Mouse (Mus musculus) adrenal gland, postnatal 25 days (tissue): ENCODE results near the gene Dusp8. TPM values are rescaled to one million over a fixed set of nuclear protein-coding genes. Genes with fewer than 3 reads are reported as not detected.

Source experiments
- DNase-seq: peaks from one replicate; pipeline ENCODE4 v3.0.0; 2021; ENCODE audit warnings: mixed read lengths
- total RNA-seq: library from RNA; stranded (reverse); gene quantifications from 2 replicates; pipeline ENCODE4 v1.2.3, GENCODE M21; 2021

The Dusp8 gene
- total RNA-seq, 1 experiment from 2014 or later, result 3.9 TPM

DNA sequence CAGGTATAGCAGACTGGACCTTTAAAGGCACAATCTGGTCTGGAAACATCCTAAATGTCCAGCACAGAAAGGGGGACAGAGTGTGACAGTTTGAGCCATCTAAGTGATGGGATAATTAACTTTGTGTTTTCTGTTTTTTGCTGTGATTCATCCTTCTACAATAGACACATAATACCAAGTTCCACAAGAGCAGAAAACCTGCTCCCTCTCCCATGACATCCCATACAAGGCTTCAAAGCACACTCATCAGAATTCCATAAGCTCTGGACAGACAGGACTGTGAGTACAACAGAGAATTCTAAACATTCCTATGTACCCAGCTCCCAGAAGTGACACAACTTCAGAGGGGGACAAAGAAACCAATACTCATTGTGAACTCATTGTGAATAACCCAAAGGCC lies 45.1 kb downstream of the Dusp8 start:
- DNase-seq, result no peak

DNA sequence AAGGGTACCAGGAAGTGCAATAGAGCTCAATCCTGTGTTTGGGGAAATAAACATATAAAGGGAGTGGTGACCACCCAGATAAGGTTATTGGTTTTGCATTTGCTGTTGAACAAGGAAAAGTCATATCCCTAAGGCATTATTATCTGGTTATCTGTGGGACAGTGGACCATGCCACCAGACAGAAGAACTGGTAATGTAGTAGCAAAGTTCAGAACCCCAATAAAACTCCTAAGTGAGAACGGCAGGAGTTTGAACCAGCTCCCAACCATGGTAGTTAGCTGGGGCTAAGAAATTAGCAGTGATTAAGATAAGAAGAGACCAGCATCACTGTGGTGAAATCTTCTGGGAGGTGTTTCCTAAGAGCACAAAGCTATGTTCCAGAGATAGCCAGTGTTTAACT lies 49.7 kb downstream of the Dusp8 start:
- DNase-seq, result no peak

DNA sequence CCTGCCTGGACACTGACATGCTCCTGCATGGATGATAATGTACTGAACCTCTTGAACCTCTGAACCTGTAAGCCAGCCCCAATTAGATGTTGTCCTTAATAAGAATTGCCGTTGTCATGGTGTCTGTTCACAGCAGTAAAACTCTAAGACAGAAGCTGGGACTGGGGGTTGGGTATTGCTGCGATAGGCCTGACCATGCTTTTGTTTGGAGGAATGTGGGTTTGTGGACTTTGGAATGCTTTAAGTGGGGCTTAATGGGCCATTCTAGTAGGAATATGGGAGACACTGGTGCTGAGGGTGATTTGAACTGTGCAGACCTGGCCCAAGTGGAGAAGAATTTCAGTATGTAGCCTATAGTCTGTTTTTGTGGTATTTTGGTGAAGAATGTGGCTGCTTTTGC lies 50.3 kb downstream of the Dusp8 start:
- DNase-seq, result no peak

DNA sequence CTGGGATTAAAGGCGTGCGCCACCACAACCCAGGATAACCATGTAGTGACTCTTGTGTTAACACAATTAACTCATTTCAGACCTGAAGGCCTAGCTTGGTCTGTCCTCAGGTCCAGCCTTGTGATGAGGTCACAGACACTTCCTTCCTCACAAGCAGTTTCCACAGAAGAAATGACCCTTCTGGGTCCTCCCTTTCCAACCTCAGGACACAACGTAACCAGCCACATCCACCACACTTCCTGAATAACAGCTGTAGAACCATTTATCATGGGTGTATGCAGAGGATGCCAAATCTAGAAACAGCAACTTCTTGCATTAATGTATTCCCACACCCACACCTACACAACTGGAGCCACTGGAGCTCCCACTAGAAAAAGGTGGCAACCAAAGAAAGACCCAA lies 54.9 kb downstream of the Dusp8 start:
- DNase-seq, result no peak

DNA sequence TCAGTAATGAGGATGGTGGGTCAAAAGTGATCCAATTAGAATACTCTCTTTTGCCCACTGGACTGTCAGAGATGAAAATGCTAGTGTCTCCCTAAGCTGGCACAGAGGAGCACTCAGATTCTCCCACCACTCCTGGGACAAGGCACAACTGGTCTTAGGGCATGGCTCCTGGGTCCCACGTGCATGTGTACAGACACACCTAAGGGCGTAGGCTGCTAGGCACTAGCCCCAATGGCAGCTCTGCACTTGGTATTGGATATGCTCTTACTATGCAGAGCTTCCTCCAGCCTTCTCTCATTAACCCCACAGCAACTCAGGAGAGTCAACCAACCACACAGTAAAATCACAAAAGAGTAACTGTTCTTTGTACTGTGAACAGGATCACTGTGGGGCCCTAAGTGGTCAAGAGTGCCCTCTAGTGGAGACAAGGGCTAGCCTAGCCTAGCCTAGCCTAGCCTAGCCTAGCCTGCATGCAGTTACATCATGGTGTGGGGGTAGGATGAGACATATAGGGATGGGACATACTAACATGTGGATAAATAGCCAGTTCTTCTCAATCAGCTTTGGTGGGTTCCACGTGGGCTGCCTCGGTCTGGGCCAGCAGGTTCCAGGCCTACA lies 58.0 kb downstream of the Dusp8 start:
- DNase-seq, result peak; percentile 32

GRCm38 (mm10) chr7:142035048-142035811 lies 60.4 kb downstream of the Dusp8 start:
- DNase-seq, result no peak

- DNase-seq, result peak; percentile 13
Measured at GRCm38 (mm10) chr7:142034198-142034597, 61.4 kb downstream of the Dusp8 start.

DNA sequence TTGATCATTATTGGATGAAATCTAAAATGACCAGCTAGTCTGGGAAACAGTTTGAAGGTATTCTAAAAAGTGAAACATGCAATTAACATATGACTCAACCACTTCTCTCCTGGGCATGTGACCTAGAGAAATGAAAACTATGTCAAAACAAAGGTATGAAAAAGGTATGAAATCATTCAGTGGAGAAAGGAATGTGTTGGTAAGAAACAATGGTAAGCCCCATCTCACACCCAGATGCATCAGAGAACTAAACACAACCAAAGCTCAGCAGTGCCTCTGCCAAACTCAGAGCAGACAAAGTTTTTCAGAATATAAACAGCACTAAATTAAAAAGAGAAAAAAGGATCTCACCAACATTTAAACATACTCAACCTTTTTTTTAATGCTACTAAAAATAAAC lies 65.6 kb downstream of the Dusp8 start:
- no peak for DNase-seq

Other genes with a start within 250 kb of the Dusp8 start
- gene Tollip, start 177.3 kb downstream of the Dusp8 start, total RNA-seq, result 50.6 and 53.8 TPM in 2 replicates
- 1.1 and 1.7 TPM in 2 replicates for gene Brsk2, start 146.1 kb downstream of the Dusp8 start, total RNA-seq
- 50.3 and 56.9 TPM in 2 replicates for gene Mob2, start 34.8 kb downstream of the Dusp8 start, total RNA-seq
- not detected in 2 replicates for gene Gm45618, start 24.9 kb upstream of the Dusp8 start, total RNA-seq
- gene Gm39115, start 40.2 kb upstream of the Dusp8 start, total RNA-seq, result not detected in 2 replicates
- not detected in 2 replicates for gene Gm45337, start 48.8 kb upstream of the Dusp8 start, total RNA-seq
- not detected in 2 replicates for gene Gm29735, start 61.3 kb upstream of the Dusp8 start, total RNA-seq
- gene Gm4553, start 69.9 kb upstream of the Dusp8 start, total RNA-seq, result not detected in 2 replicates
- not detected in 2 replicates for gene Krtap5-2, start 80.2 kb upstream of the Dusp8 start, total RNA-seq
- not detected in 2 replicates for gene Gm10153, start 94.5 kb upstream of the Dusp8 start, total RNA-seq
- not detected in 2 replicates for gene Krtap5-3, start 105.5 kb upstream of the Dusp8 start, total RNA-seq
- not detected in 2 replicates for gene Gm7579, start 116.0 kb upstream of the Dusp8 start, total RNA-seq
- gene Krtap5-5, start 134.1 kb upstream of the Dusp8 start, total RNA-seq, result not detected in 2 replicates
- gene Gm40460, start 145.2 kb upstream of the Dusp8 start, total RNA-seq, result not detected in 2 replicates
- gene Gm2431, start 162.5 kb upstream of the Dusp8 start, total RNA-seq, result not detected in 2 replicates
- gene Gm4559, start 178.5 kb upstream of the Dusp8 start, total RNA-seq, result not detected in 2 replicates
- gene Krtap5-1, start 201.3 kb upstream of the Dusp8 start, total RNA-seq, result not detected in 2 replicates
- gene Krtap5-4, start 207.7 kb upstream of the Dusp8 start, total RNA-seq, result not detected in 2 replicates